Mouse (Mus musculus): Measurements from ENCODE around the gene 4921530L21Rik. TPM values are rescaled to one million over a fixed set of nuclear protein-coding genes. Genes with fewer than 3 reads are reported as not detected.

The 4921530L21Rik gene
- polyA plus RNA-seq (2012) = not detected in 2 replicates

DNA sequence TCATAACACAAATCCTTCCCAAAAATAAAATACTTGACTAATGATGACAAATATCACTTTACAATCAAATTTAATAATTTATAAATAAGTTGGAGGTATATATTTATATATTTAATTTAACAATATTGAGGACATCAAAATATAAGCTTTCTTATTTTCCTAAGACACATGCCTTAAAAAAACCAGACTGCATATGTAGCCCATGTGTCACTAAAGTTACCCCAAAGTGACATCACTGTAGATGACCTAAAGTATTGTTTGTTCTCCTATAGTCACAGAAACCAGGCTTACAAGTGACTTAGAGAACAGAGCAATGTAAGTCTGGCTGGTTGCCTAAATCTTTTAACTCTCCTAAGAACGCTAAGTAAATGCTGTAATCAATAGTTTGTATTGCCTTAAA is at the start of gene 4921530L21Rik:
TSS of gene 4921530L21Rik (plus strand) at position 301 of the 400 bp plus-strand sequence.

